In the genomic region with DNA sequence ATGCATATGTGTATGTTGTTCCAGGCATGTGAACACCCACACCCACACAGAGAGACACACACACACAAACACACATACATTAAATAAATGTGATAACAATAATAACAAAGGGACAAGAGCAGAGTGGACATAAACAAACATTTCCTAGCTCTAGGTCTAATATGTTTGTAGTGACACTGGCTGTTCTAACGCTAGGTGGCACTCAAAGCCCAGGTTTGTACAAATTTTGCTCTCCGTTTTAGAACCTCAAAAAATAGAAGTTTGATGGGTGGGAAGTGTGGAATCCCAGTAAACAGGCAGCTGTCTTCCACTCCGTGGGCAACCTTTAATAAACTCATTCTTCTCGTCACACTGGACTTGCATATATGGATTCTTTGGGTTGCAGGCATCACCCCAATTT, we compare ENCODE assay signal across 9 mouse cellular contexts. TPM values are rescaled to one million over a fixed set of nuclear protein-coding genes. Genes with fewer than 3 reads are reported as not detected.
DNase-seq lines count a peak whose midpoint lies in the region; ATAC-seq and TF ChIP-seq lines count a peak whose summit lies in the region.
"Had no signal": no experiment of that assay in that cellular context is flagged by ENCODE, and none has a peak within 500 bp of the region (broad histone marks: within the 10 kb centered on the region; RNA-seq: fewer than 3 reads in every experiment).

No protein-coding gene starts in this region.

- TF ChIP-seq POLR2A in kidney, adult 2 months (IDR thresholded peaks at IDR 0.05; ENCODE audit: low read depth, low read length), result no peak

- no peaks in the 10 kb centered on the region for H3K36me3 ChIP-seq in kidney, adult 2 months (ENCODE audit: control insufficient read depth, insufficient read depth, low read length)
- no peaks in the 10 kb centered on the region for H3K36me3 ChIP-seq in kidney, embryonic 16.5 days (ENCODE audit: insufficient read depth, low read length)
- no peaks in the 10 kb centered on the region for H3K36me3 ChIP-seq in embryonic facial prominence, embryonic 10.5 days (replicated peaks)
- H3K36me3 ChIP-seq: limb, embryonic 13.5 days had no signal

- H3K9ac ChIP-seq in kidney, embryonic 16.5 days (replicated peaks; ENCODE audit: low read length), result no peak overlapping the region
- H3K9ac ChIP-seq: limb, embryonic 13.5 days had no signal

- H3K27ac ChIP-seq in kidney, adult 2 months (ENCODE audit: insufficient read depth, low read depth, low read length), result no peak overlapping the region
- no peak overlapping the region for H3K27ac ChIP-seq in kidney, embryonic 16.5 days (ENCODE audit: low read length)
- H3K27ac ChIP-seq in embryonic facial prominence, embryonic 10.5 days (replicated peaks), result no peak overlapping the region
- H3K27ac ChIP-seq: limb, embryonic 13.5 days had no signal

- peak; percentile 28; the same call in 1 of the 2 replicates for TF ChIP-seq CTCF in kidney, adult 2 months (conservative IDR thresholded peaks at IDR 0.05; ENCODE audit: insufficient read depth, insufficient read length, low read depth, low read length)

- peak; percentile 53 for DNase-seq in kidney, adult 2 months
- DNase-seq in CD8-positive naive resting alpha-beta T cell, adult 2 months (ENCODE audit: low read depth in 2 of 2, low spot score in 2 of 2), result peak; percentile 31 to 50
- peak; percentile 68 for DNase-seq in adrenal gland, postnatal 14 days
- peak; percentile 58 for DNase-seq in embryonic facial prominence, embryonic 10.5 days (ENCODE audit: low spot score)
- peak; percentile 65 to 82 for DNase-seq in layer of hippocampus, postnatal 14 days (ENCODE audit: low spot score in 2 of 2)

- 7% methylated on average over 4 of the region's 4 CpGs for WGBS in kidney, adult 2 months
- WGBS in kidney, embryonic 16.5 days, result 13% methylated on average over 4 of the region's 4 CpGs
- 19% methylated on average over 4 of the region's 4 CpGs for WGBS in embryonic facial prominence, embryonic 10.5 days

- no peaks in the 10 kb centered on the region for H3K9me3 ChIP-seq in kidney, embryonic 16.5 days (ENCODE audit: low read length)
- H3K9me3 ChIP-seq in embryonic facial prominence, embryonic 10.5 days, result no peaks in the 10 kb centered on the region
- H3K9me3 ChIP-seq: limb, embryonic 13.5 days had no signal

- no peak for ATAC-seq in kidney, embryonic 16.5 days (ENCODE audit: low FRiP score, low TSS enrichment)
- ATAC-seq in megakaryocyte-erythroid progenitor cell, adult 5-6 weeks (replicated peaks; ENCODE audit: low FRiP score, low TSS enrichment, poor library complexity, severe bottlenecking), result 0 out of 2 replicates have a peak, but pooled peaks have one; percentile 50
- no peak for ATAC-seq in inflammation-experienced regulatory T-cells, adult 6 months

- no peak overlapping the region for H3K4me3 ChIP-seq in kidney, adult 2 months (ENCODE audit: insufficient read depth, low read depth, low read length)
- H3K4me3 ChIP-seq in kidney, embryonic 16.5 days (ENCODE audit: low read length), result no peak overlapping the region
- H3K4me3 ChIP-seq in embryonic facial prominence, embryonic 10.5 days, result no peak overlapping the region
- H3K4me3 ChIP-seq: limb, embryonic 13.5 days had no signal

- no peaks in the 10 kb centered on the region for H3K4me1 ChIP-seq in kidney, adult 2 months (ENCODE audit: control insufficient read depth, insufficient read depth, low read length)
- no peaks in the 10 kb centered on the region for H3K4me1 ChIP-seq in kidney, embryonic 16.5 days (ENCODE audit: insufficient read depth, low read length)
- no peaks in the 10 kb centered on the region for H3K4me1 ChIP-seq in embryonic facial prominence, embryonic 10.5 days
- H3K4me1 ChIP-seq: limb, embryonic 13.5 days had no signal

- H3K27me3 ChIP-seq in kidney, adult 2 months (replicated peaks; ENCODE audit: control insufficient read depth, insufficient read depth, low read length), result no peaks in the 10 kb centered on the region; the same call in 1 of the 2 replicates
- H3K27me3 ChIP-seq in kidney, embryonic 16.5 days (ENCODE audit: insufficient read depth, low read length), result no peaks in the 10 kb centered on the region
- no peaks in the 10 kb centered on the region for H3K27me3 ChIP-seq in embryonic facial prominence, embryonic 10.5 days (replicated peaks; ENCODE audit: low read depth, poor library complexity, severe bottlenecking)
- H3K27me3 ChIP-seq: limb, embryonic 13.5 days had no signal

- no peak overlapping the region for H3K4me2 ChIP-seq in kidney, embryonic 16.5 days (replicated peaks; ENCODE audit: low read depth, low read length)
- H3K4me2 ChIP-seq: limb, embryonic 13.5 days had no signal

RNA-seq across cellular contexts. Expression of a gene that starts 9.4 kb away (rescaled TPM):
- 0.05 TPM in 1 of 2 replicates, not detected in the other for polyA plus RNA-seq in kidney, adult 2 months (2012; rRNA removed)
- polyA plus RNA-seq in kidney, embryonic 16.5 days (2015; fragmentation: Nextera tagmentation; extraction: Ambion mirVana), result 0.15 and 0.40 TPM in 2 replicates
- 0.19 TPM in 1 of 2 replicates, not detected in the other for total RNA-seq in adrenal gland, postnatal 14 days (2021)
- polyA plus RNA-seq in embryonic facial prominence, embryonic 10.5 days (2016; fragmentation: Nextera tagmentation; extraction: Ambion mirVana), result not detected in 2 replicates
- not detected for total RNA-seq in layer of hippocampus, postnatal 14 days (2021)
- total RNA-seq in megakaryocyte-erythroid progenitor cell, adult 5-6 weeks (2014; fragmentation: Nextera tagmentation), result not detected in 2 replicates
- 0.34 TPM in 1 of 2 replicates, not detected in the other for total RNA-seq in megakaryocyte-erythroid progenitor cell, adult 5-6 weeks (2017)
- under 1 TPM in 1 of 3 experiments, not detected in 2; 0.32 TPM for polyA plus RNA-seq in inflammation-experienced regulatory T-cells, adult 6 months (2017; shearing (Covaris generic))
- polyA plus RNA-seq: limb, embryonic 13.5 days had no signal

RNA-seq across cellular contexts. Expression of a gene that starts 17.5 kb away (rescaled TPM):
- 18.2 and 20.0 TPM in 2 replicates for polyA plus RNA-seq in kidney, adult 2 months (2012; rRNA removed)
- polyA plus RNA-seq in kidney, embryonic 16.5 days (2015; fragmentation: Nextera tagmentation; extraction: Ambion mirVana), result 14.5 and 18.2 TPM in 2 replicates
- 21.4 and 23.7 TPM in 2 replicates for total RNA-seq in adrenal gland, postnatal 14 days (2021)
- polyA plus RNA-seq in embryonic facial prominence, embryonic 10.5 days (2016; fragmentation: Nextera tagmentation; extraction: Ambion mirVana), result 21.0 and 21.7 TPM in 2 replicates
- 10 to 100 TPM; 42.8 to 57.1 TPM for total RNA-seq in layer of hippocampus, postnatal 14 days (2021)
- 34.1 and 40.5 TPM in 2 replicates for total RNA-seq in megakaryocyte-erythroid progenitor cell, adult 5-6 weeks (2014; fragmentation: Nextera tagmentation)
- 90.2 and 120 TPM in 2 replicates for total RNA-seq in megakaryocyte-erythroid progenitor cell, adult 5-6 weeks (2017)
- polyA plus RNA-seq in inflammation-experienced regulatory T-cells, adult 6 months (2017; shearing (Covaris generic)), result 10 to 100 TPM; 18.1 to 26.0 (median 25.3) TPM

RNA-seq across cellular contexts. Expression of a gene that starts 59.8 kb away (rescaled TPM):
- polyA plus RNA-seq in kidney, adult 2 months (2012; rRNA removed), result 253 and 280 TPM in 2 replicates
- 169 and 194 TPM in 2 replicates for polyA plus RNA-seq in kidney, embryonic 16.5 days (2015; fragmentation: Nextera tagmentation; extraction: Ambion mirVana)
- total RNA-seq in adrenal gland, postnatal 14 days (2021), result 1,392 and 1,422 TPM in 2 replicates
- polyA plus RNA-seq in embryonic facial prominence, embryonic 10.5 days (2016; fragmentation: Nextera tagmentation; extraction: Ambion mirVana), result 107 and 109 TPM in 2 replicates
- total RNA-seq in layer of hippocampus, postnatal 14 days (2021), result 10 to 100 TPM; 80.1 to 81.8 TPM
- 85.5 and 94.8 TPM in 2 replicates for total RNA-seq in megakaryocyte-erythroid progenitor cell, adult 5-6 weeks (2014; fragmentation: Nextera tagmentation)
- total RNA-seq in megakaryocyte-erythroid progenitor cell, adult 5-6 weeks (2017), result 65.4 and 79.4 TPM in 2 replicates
- 100 to 1,000 TPM; 114 to 157 (median 125) TPM for polyA plus RNA-seq in inflammation-experienced regulatory T-cells, adult 6 months (2017; shearing (Covaris generic))

RNA-seq across cellular contexts. Expression of a gene that starts 59.9 kb away (rescaled TPM):
- polyA plus RNA-seq in kidney, adult 2 months (2012; rRNA removed), result 116 and 122 TPM in 2 replicates
- 170 and 179 TPM in 2 replicates for polyA plus RNA-seq in kidney, embryonic 16.5 days (2015; fragmentation: Nextera tagmentation; extraction: Ambion mirVana)
- total RNA-seq in adrenal gland, postnatal 14 days (2021), result 813 and 814 TPM in 2 replicates
- 102 and 114 TPM in 2 replicates for polyA plus RNA-seq in embryonic facial prominence, embryonic 10.5 days (2016; fragmentation: Nextera tagmentation; extraction: Ambion mirVana)
- 10 to 100 TPM; 78.4 to 95.1 TPM for total RNA-seq in layer of hippocampus, postnatal 14 days (2021)
- total RNA-seq in megakaryocyte-erythroid progenitor cell, adult 5-6 weeks (2014; fragmentation: Nextera tagmentation), result 116 and 125 TPM in 2 replicates
- 157 TPM in 2 replicates for total RNA-seq in megakaryocyte-erythroid progenitor cell, adult 5-6 weeks (2017)
- polyA plus RNA-seq in inflammation-experienced regulatory T-cells, adult 6 months (2017; shearing (Covaris generic)), result 10 to 100 TPM; 79.2 to 82.8 (median 79.2) TPM
